Mouse (Mus musculus) layer of hippocampus, postnatal 14 days (tissue): ENCODE data around the gene Acss3. TPM values are rescaled to one million over a fixed set of nuclear protein-coding genes. Genes with fewer than 3 reads are reported as not detected.

ENCODE experiments used
- total RNA-seq, 2 experiments: library from RNA; stranded (reverse); gene quantifications; 2 replicates each; pipeline ENCODE4 v1.2.3; 2021

Gene Acss3
- total RNA-seq, 2 experiments from 2014 or later: 0.76 to 1.4 TPM

Other genes with a start within 250 kb of the Acss3 start
- 10 to 100 TPM; 44.8 to 45.7 TPM for gene Lin7a, start 148.0 kb upstream of the Acss3 start, total RNA-seq